Mouse (Mus musculus) cerebral cortex, adult 2 months (tissue): ENCODE results near the gene Rsl1d1.

Experiments
- WGBS: fragments of 180-500 bp; shearing (Covaris S2); methylation state at CpG from one replicate; pipeline ENCODE4 v1.1.7; 2018; 5-methylcytosine and 5-hydroxymethylcytosine counted together

Gene Rsl1d1

GRCm38 (mm10) chr16:11202571-11203554, at the start of gene Rsl1d1:
Rsl1d1 (minus strand) TSS chr16:11203331.
- under 1% methylated on average over 68 of the region's 68 CpGs for WGBS

DNA sequence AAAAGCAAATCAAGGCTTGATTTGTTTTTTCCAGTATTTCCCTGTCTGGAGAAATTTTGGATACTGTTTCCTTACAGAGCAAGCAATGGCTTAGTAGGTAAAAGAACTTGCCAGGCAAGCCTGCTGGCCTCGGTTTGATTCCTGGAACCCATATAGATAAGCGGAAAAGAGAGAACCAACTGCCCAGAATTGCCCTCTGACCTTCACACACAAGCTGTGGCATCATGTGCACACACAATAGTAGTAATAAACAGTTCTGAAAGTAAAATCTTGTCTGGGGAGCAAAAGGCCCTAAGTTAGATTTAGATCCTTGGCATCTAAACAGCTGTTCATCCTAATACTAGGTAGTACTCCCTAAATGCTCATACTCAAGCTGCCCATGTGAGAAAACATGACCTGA, 44.7 kb upstream of the Rsl1d1 start:
- WGBS = 57% methylated on average over 2 of the region's 2 CpGs

- 78% methylated on average over 9 of the region's 9 CpGs for WGBS
These were observed 42.6 kb upstream of the Rsl1d1 start for GRCm38 (mm10) chr16:11245767-11246166.

GRCm38 (mm10) chr16:11242401-11242800, 39.3 kb upstream of the Rsl1d1 start:
- WGBS = 86% methylated on average over 1 of the region's 1 CpGs

GRCm38 (mm10) chr16:11217801-11218200, 14.7 kb upstream of the Rsl1d1 start:
- WGBS = 86% methylated on average over 3 of the region's 3 CpGs

GRCm38 (mm10) chr16:11203600-11204390, 664 bp upstream of the Rsl1d1 start:
- 5% methylated on average over 24 of the region's 24 CpGs for WGBS

DNA sequence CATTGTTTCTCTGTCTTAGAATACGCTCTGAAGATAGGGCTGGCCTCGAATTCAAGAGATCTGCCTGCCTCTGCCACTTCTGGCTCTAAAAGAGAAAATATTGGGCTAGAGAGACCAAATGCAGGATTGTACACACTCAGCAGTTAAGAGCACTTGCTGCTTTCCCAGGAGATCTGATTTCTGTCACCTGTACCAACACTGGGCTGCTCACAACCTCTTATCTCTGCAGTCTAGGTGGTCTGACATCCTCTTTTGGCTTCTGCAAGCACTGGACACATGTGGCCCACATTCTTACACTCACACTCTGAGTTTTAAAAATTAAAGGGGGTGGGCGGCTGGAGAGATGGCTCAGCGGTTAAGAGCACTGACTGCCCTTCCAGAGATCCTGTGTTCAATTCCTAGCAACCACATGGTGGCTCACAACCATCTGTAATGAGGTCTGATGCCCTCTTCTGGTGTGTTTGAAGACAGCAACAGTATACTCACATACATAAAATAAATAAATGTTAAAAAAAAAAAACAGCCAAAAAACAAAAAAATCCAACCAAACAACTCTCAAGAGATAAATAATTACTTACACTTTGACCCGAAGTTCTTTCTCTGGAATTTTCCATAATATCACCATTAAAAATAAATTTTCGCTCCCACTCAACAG, 1.3 kb downstream of the Rsl1d1 start:
- WGBS = 75% methylated on average over 6 of the region's 6 CpGs

DNA sequence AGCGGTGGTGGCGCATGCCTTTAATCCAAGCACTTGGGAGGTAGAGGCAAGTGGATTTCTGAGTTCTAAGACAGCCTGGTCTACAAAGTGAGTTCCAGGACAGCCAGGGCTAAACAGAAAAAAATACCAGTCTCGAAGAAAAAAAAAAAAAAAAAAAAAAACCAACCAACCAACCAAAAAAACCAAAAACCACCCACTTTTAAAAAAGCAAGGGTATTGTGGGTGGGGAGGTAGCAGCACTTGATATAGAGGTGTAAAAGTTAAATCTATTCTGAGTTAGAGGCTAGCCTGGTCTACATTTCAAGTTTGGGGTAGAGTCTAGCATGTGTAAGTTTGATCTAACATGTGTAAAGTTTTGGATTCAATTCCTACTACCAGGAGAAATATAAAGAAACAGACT, 2.9 kb downstream of the Rsl1d1 start:
- 71% methylated on average over 3 of the region's 3 CpGs for WGBS

GRCm38 (mm10) chr16:11198467-11198866, 4.7 kb downstream of the Rsl1d1 start:
- 39% methylated on average over 2 of the region's 2 CpGs for WGBS

GRCm38 (mm10) chr16:11197052-11197451, 6.1 kb downstream of the Rsl1d1 start:
- WGBS = 87% methylated on average over 4 of the region's 4 CpGs

- 97% methylated on average over 2 of the region's 2 CpGs for WGBS
These were observed 9.9 kb downstream of the Rsl1d1 start for GRCm38 (mm10) chr16:11193231-11193630.

DNA sequence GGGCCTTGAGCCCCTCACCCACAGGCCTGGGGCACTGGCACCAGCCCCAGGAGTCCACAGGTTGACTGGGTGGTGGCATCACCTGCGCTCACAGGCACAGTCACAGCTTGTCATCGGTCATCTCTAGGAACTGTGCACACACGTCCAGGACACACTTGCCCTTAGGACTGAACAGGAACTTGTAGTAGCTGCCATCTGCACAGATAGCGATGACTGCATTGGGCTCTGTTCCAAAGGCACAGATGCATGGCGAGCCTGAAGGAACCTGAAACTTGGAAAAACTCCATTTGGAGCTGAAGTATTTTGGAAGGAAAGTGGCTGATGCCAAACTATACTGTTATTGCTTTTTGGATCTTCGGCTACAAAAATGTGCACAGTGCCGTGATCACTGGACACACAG, 13.0 kb downstream of the Rsl1d1 start:
- WGBS = 52% methylated on average over 7 of the region's 7 CpGs

GRCm38 (mm10) chr16:11177404-11177803, 25.7 kb downstream of the Rsl1d1 start:
- 83% methylated on average over 2 of the region's 2 CpGs for WGBS

GRCm38 (mm10) chr16:11176884-11177244, 26.3 kb downstream of the Rsl1d1 start:
- WGBS = 2% methylated on average over 4 of the region's 4 CpGs

DNA sequence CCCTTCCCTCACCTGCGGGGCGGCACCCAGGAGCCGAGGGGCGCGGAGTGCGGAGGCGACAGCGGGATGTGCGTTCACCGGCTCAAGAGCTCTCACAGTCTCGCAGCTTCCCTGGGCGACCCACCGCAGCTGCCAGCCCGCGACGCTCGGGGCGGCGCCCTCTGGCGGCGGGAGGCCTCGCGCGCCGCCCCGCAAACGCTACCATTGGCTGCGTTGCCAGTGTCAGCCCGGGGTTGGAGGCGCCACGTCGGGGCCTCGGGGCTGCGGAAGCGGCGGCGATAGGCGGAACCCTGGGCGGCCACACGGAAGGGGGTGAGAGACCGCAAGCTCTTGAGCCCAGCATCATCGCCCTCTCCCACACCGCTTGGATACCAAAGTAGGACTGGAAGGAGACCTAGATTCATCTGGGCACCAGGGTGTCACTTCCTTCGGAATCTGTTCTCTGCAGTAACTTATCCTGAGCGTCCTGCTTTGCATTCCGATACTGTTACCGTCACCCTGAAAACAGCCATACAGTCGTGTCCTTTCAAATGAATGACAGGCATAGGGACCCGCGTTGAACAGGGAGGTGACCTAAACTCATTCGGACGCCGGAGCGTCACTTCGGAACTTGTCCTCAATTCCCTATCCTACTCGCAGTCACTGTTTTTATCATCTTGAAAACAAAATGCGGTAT, 26.8 kb downstream of the Rsl1d1 start, which contains the start of gene Zc3h7a:
Gene Zc3h7a (minus strand): TSS at position 186 of the 676 bp plus-strand sequence.
- WGBS = under 1% methylated on average over 57 of the region's 57 CpGs

DNA sequence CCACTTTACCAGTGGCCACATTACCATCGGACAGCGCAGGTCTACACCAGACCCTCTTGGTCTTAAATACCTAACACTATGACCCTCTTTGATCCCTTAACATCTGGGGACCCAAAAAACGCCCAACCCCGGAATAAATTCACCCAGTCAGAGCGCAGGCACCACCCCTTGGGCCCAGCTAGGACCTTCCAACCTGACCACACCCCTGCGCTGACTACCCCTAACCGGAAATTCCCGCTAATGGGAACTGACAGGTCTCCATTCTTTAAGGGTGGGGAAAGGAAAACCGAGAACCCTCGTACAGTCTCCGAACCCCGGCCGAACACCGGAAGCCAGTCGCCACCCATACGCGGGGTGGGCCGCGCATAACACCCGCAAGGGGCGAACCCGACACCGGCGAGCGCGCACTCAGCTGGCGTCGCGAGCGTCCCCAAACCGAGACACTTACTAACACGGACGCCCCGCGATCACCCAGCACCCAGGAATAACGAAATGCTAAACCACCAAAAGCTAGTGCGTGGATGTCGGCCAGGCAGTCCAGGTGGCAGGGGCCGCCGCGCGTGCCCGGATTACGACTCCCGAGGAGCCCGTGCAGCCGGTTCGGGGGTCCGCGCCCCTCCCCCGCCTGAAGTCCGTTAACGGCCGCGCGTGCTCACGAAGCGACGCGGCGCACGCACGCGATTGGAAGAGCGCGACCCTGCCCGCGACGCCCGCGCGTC, 27.5 kb downstream of the Rsl1d1 start:
- under 1% methylated on average over 58 of the region's 72 CpGs for WGBS

DNA sequence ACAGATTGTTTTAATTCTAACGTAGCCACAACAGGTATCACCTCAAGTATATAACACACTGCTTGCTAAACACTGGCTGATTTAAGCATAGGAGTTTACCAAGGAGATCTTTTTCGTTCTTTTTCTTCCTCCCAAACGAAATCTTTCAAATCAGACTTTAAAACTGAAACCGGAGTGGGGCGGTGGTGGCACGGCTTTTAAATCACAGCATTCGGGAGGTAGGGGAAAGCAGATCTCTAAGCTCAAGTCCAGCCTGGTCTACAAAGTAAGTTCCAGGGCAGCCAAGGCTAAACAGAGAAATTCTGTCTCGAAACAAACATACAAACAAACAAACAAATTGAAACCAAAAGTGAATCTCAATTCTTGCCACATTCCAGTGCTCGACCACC, 28.0 kb downstream of the Rsl1d1 start:
- 1% methylated on average over 9 of the region's 9 CpGs for WGBS

- WGBS = 3% methylated on average over 10 of the region's 10 CpGs
These were observed 28.5 kb downstream of the Rsl1d1 start for GRCm38 (mm10) chr16:11174671-11175081.

DNA sequence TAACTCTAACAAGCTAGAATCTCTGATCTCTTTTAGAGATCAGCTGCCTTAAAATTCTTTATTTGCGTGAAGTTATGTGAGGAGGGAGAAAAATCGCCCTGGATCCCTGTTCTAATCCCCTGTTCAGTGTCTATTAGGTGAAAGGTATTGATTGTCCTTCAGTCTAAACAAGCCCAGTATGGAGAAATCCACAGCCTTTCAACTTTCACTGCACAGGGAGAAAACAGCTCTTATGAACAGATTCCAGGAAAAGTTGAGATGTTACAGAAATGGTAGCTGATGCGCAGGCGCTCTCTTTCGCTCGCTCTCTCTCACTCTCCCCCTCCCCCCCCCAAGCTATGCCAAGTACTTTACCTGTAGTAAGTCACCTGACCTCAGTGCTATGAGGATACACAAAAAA, 31.5 kb downstream of the Rsl1d1 start:
- 88% methylated on average over 6 of the region's 6 CpGs for WGBS

GRCm38 (mm10) chr16:11166431-11166830, 36.7 kb downstream of the Rsl1d1 start:
- WGBS = 62% methylated on average over 2 of the region's 2 CpGs
